Mouse (Mus musculus): Measurements from ENCODE around the gene Ctse. TPM values are rescaled to one million over a fixed set of nuclear protein-coding genes. Genes with fewer than 3 reads are reported as not detected.

Ctse gene
- polyA plus RNA-seq (2012; rRNA removed): 7.1 and 8.2 TPM in 2 replicates

DNA sequence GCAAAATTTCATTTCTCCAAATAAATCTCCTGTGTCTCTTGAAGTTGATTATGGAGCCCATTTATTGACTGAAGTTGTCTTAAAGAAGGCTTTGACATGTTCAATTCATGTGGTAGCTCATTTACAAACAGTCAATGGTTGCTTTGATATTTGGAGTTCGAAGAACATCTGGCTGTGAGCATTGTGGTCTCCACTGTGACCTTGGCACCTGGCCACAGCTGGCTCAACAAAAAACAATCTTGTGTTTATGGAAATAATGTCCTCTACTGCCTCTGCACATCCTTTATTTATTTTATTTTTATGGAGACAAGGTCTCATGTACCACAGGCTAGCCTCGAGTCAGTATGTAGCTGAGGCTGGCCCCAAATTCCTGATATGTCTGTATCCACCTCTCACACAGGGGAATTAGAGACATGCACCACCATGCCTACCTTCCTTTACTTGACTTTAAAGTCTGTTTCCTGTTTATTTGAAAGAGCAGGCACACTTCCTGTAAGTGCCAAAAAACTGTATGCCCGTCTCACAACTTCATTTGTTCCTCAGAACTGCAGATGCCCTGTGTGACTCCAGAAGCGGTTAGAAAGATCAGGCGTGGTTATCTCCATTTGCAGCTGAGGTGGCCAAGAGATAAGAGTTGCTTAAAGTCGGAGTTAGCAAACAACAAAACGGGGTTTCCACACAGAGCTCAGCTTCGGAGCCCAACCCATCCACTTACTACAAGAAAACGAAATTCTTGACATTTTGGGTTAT lies at the start of gene Ctse:
Gene Ctse, plus strand, starts transcription at position 516 of the 750 bp plus-strand sequence.

DNA sequence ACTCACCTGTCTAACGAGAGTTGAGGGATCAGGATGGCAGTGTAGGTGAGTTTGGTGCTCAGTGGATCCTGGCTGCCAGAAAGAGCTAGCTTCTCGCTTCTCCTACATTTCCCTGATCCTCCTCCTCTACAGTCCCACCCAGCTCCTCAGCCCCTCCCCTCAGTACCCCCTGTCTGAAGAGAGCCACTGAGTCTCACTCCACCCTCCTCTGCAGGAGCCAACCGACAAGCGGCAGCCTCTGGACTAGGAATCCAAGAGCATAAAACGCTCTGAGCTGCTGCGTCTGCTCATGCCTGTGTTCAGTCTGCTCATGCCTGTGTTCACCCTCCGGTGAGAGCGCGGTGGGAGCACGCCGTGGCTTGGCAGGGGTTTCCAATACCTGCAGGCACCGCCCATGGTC lies 39.2 kb upstream of the Ctse start, which contains the start of gene Avpr1b:
Gene Avpr1b, plus strand, starts transcription at position 335 of the 400 bp plus-strand sequence.

DNA sequence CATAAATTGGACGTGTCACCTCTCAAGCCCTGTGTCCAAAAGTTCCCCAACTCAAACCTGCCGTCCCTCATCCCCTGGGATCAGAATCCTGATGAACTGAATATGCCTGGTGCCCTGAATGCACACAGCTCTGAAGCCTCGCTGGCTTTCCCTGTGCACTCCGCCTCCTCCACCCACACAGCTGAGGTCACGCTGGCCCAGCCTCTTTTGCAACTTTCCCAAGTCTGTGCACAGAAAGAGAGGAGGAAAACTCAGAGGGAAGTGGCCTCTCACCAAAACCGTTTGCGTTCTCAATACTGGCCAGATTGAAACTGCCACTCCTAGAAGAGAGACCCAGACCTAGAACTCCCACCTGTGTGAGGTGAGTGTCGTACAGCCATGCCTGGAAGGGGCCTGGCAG lies 50.4 kb downstream of the Ctse start, which contains the start of gene Rab7b:
Gene Rab7b, plus strand, starts transcription at position 221 of the 400 bp plus-strand sequence.

Other genes starting within 250 kb of the Ctse start
- gene Srgap2, start 111.0 kb upstream of the Ctse start, polyA plus RNA-seq (2012; rRNA removed): 4.2 and 5.4 TPM in 2 replicates
- 1.6 TPM in 2 replicates for gene Fam72a, start 110.4 kb upstream of the Ctse start, polyA plus RNA-seq (2012; rRNA removed)
- not detected in 2 replicates for gene Avpr1b, start 39.1 kb upstream of the Ctse start, polyA plus RNA-seq (2012; rRNA removed)
- gene Rab7b, start 50.4 kb downstream of the Ctse start, polyA plus RNA-seq (2012; rRNA removed): 0.55 and 0.57 TPM in 2 replicates
- not detected in 2 replicates for gene Slc26a9, start 105.7 kb downstream of the Ctse start, polyA plus RNA-seq (2012; rRNA removed)
- gene Pm20d1, start 159.1 kb downstream of the Ctse start, polyA plus RNA-seq (2012; rRNA removed): 1.7 and 2.0 TPM in 2 replicates
- gene Slc41a1, start 189.2 kb downstream of the Ctse start, polyA plus RNA-seq (2012; rRNA removed): 1.1 and 1.2 TPM in 2 replicates
- 6.9 and 7.8 TPM in 2 replicates for gene Rab29, start 228.9 kb downstream of the Ctse start, polyA plus RNA-seq (2012; rRNA removed)

Data from liver, embryonic 14 days (tissue).